Mouse (Mus musculus) midbrain, embryonic 16.5 days (tissue): ENCODE data around the gene Itpr1. TPM values are rescaled to one million over a fixed set of nuclear protein-coding genes. Genes with fewer than 3 reads are reported as not detected.

Source experiments
- microRNA-seq: library from miRNA; unstranded; fragments of <30 nt; microRNA quantifications from one replicate; pipeline ENCODE4, GENCODE M21; 2017
- polyA plus RNA-seq: library from polyadenylated mRNA; unstranded; fragments of >200 nt; fragmentation: Nextera tagmentation; extraction: Ambion mirVana; gene quantifications from 2 replicates; pipeline ENCODE4 v1.2.1, GENCODE M21; 2015

Itpr1 gene
- polyA plus RNA-seq, 1 experiment from 2014 or later = 4.2 TPM

Small RNAs within 50 kb of the gene (microRNA-seq; reads per million reads assigned to microRNA genes)
- gene Mir7661 = not detected

Other genes starting within 250 kb of the Itpr1 start
- 6.2 and 6.4 TPM in 2 replicates for gene Setmar, start 148.1 kb upstream of the Itpr1 start, polyA plus RNA-seq
- 10.7 and 11.2 TPM in 2 replicates for gene Sumf1, start 27.5 kb upstream of the Itpr1 start, polyA plus RNA-seq